Mouse (Mus musculus): Measurements from ENCODE around the gene Ube2g1.
"Not testable (repeated sequence)": the region's sequence is repeated elsewhere in the genome, so short reads cannot be mapped to it uniquely, and the experiment has no call there.

The Ube2g1 gene

DNA sequence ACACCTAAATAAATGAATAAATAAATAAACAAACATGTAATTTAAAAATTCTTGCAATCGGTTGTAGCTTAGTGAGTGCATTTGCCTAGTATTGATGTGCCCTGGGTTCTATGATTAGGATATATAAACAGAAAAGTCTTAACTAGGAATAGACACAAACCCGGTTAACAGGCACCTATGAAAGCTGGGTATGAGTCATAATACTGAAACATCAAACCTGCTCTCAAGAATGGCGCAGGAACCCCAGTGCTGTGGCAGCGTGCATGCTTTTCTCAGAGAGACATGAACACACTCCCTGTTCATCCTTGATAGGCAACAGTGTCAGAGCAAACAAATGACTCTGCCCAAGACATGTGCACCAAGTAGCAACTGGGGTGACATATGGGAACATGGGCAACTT lies 9.3 kb upstream of the Ube2g1 start:
- DNase-seq (ENCODE audit: low read depth, low spot score), result no peak

DNA sequence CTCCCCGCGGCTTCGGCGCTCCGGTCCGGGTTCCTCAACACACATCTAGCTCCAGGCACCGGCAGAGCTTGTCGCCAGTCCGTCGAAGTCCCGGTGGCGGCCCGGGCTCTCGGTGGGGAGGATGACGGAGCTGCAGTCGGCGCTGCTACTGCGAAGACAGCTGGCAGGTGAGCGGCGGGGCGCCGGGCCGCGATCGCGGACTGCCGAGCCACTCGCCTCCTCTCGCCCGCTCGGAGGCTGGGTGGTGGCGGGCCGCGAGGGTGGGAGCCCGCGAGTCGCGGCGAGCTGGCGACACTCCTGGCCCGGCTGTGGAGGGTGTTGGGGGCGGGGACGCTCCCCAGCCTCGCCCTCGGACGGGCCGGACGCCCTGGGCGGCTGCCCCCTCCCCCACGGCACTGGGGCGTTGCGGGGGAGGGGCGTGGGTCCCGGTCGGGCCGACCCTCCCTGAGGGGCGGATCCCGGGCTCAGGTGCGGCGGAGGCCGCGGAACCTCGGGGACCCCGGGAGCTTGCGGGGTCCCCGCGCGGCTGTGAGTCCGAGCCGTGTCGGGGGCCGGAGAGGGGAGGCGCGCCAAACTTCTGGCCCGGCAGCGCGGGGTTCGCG lies 487 bp downstream of the Ube2g1 start:
- peak; percentile 71 for DNase-seq (ENCODE audit: low read depth, low spot score)

DNA sequence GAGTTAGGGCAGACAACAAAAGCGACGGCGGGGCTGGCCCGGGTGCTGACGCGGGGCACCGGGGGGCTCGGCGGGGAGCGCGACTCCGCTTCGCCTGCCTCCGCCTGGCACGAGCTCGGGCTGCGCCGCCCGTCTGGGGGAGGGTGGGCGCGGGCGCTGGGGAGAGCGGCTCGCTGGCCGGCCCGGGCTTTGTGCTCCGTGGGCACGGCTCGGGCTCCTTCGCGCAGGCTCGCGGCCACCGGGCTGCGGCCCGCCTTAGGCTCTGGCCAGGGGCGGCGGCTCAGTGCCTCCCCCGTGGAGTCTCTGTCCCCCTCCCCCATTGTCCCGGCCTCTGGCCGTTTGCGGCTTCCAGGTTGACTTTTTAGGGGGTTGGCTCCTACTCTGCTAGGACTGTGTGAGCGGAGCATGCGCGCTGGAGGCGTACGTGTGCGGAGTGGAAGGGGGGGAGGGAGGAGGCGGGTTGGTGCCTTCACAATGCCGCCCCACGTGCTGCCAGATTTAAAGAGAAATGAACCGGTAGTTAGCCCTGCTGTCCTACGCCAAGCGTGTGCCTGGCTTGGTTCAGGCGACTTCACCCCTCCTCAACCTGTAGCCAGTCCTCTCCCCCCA lies 1.1 kb downstream of the Ube2g1 start:
- peak; percentile 96 for DNase-seq (ENCODE audit: low read depth, low spot score)

- no peak for DNase-seq (ENCODE audit: low read depth, low spot score)
Observed at GRCm38 (mm10) chr11:72609242-72609641, 2.2 kb downstream of the Ube2g1 start.

- not testable (repeated sequence) for DNase-seq (ENCODE audit: low read depth, low spot score)
Observed at GRCm38 (mm10) chr11:72614336-72614735, 7.3 kb downstream of the Ube2g1 start.

- DNase-seq (ENCODE audit: low read depth, low spot score), result no peak
Observed at GRCm38 (mm10) chr11:72615931-72616330, 8.8 kb downstream of the Ube2g1 start.

DNA sequence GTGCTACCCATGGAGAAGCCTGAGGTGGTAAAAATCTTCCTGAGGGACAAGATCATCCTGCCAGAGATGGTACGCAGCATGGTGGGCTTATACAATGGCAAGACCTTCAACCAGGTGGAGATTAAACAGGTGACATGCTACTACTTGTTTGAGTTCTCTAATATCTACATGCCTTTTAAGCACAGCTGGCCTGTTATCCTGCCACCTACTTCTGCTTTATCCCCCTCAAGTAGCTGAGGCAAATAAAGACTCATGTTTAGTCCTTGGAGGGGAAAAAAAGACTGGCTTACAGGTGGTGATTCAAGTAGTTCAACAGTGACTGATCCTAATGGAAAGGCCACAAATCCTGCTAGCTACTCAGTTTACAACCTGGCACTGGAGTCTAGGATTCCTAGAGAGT lies 11.4 kb downstream of the Ube2g1 start:
- DNase-seq (ENCODE audit: low read depth, low spot score), result no peak

DNA sequence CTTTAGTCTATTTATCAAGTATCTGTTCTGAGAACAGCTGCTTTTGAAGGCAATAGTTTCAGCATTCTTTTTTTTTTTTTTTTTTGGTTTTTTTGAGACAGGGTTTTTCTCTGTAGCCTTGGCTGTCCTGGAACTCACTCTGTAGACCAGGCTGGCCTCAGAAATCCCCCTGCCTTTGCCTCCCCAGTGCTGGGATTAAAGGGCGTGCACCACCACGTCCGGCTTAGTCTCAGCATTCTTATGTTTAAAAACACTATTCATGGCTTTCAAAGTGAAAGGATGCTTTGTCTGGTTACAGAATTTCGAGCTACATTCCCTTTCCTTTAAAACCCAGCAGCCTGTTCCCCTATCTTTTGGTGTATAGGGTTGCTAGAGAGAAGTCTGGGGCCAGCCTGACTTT lies 35.6 kb downstream of the Ube2g1 start:
- no peak for DNase-seq (ENCODE audit: low read depth, low spot score)

- DNase-seq (ENCODE audit: low read depth, low spot score), result no peak
Observed at GRCm38 (mm10) chr11:72645386-72645785, 38.3 kb downstream of the Ube2g1 start.

GRCm38 (mm10) chr11:72650347-72650746 lies 43.3 kb downstream of the Ube2g1 start:
- DNase-seq (ENCODE audit: low read depth, low spot score), result no peak

GRCm38 (mm10) chr11:72659918-72660317 lies 52.8 kb downstream of the Ube2g1 start:
- no peak for DNase-seq (ENCODE audit: low read depth, low spot score)

DNA sequence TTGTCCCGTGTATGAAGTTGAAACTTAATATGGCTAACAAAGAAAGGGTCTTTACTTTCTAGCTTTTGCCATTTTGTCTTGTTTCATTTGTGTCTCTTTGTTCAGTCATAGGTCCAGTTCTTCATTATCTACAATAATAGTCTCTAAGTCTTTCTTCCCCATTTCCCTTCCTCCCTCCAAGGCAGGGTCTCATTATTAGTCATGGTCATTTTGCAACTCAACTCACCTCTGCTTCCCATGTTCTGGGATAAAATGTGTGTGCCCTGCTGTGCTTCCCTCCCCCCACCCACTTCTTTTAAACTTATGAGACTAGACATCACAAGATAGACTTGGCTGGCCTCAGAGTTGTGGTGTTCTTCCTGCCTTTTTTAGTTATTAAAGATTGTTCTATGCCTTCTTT lies 53.3 kb downstream of the Ube2g1 start:
- DNase-seq (ENCODE audit: low read depth, low spot score), result no peak

DNA sequence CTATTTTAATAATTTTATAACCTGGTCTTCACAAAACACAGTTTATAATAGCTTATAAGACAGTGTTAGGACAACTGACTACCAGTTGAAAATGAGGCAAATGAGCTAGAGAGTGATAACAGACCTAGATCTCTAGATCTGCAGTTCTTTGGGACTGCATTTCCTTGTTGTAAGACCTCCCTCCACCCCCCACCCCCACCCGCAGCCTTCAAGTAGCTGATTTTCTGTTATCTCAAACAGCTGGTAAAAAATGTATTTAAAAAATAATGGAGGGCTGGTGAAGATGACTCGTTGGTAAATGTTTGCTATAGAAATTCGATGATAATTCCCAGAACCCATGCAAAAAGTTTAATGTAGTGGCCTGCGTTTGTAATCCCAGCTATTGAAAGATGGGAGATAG lies 57.6 kb downstream of the Ube2g1 start:
- DNase-seq (ENCODE audit: low read depth, low spot score), result no peak

GRCm38 (mm10) chr11:72670634-72671033 lies 63.6 kb downstream of the Ube2g1 start:
- DNase-seq (ENCODE audit: low read depth, low spot score), result no peak

DNA sequence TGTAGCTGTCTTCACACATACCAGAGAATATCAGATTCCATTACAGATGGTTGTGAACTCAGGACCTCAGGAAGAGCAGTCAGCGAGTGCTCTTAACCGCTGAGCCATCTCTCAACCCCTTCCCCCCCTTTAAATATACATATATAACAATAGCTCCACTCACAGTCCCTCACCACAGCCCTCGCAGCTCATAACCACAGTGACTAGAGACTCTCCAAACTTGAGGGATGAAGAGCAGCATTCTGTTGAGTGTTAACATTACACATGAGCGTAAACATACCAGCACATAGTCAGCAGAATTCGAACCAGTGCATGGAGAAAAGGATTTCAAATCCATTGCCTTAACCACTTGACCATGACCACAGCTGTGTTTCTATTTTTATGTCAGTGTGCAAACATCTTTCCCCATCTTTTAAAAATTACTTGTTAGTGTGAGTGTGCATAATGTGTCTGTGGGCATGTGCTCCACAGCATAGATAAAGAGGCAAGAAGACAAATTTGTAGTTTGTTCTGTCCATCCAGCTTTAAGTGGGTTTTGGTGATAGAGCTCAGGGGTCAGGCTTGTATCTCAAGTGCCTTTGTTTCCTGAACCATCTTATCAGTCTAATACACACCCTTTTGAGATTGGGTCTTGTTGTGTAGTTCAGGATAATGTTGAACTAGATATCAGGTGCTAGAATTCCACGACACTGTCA lies 64.4 kb downstream of the Ube2g1 start:
- no peak for DNase-seq (ENCODE audit: low read depth, low spot score)

- DNase-seq (ENCODE audit: low read depth, low spot score), result no peak
Observed at GRCm38 (mm10) chr11:72672438-72672837, 65.4 kb downstream of the Ube2g1 start.

DNA sequence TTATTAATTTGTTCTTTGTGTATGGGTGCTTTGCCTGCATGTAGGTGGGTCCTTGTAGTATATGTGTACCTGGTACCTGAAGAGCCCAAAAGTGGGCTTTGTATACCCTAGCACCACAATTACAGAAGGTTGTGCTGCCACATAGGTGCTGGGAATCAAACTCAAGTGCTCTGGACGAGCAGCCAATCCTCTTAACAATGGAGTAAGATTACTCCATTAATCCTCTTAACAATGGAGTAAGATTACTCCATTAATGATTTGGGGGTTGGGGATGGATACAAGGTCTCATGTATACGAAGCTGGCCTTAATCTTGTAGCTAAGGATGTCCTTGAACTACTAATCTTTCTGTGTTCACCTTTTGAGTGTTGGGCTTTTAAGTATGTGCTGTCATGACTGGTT lies 68.2 kb downstream of the Ube2g1 start:
- DNase-seq (ENCODE audit: low read depth, low spot score), result no peak

DNA sequence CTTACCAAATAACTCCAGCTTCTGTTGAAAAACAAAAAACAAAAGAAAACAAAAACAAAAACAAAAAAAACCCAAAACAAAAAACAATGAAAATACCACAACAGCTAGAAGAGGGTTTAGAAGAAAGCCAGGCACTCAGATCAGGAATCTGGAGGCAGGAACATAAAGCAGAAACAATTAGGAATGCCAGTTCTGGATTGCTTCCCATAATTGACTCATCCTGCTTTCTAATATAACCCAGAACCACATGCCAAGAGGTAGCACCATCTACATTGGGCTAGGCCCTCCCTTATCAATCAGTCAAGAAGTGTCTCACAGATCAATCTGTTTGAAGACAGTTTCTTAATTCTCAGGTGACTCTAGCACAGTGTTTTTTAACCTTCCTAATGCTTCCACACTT lies 73.6 kb downstream of the Ube2g1 start:
- DNase-seq (ENCODE audit: low read depth, low spot score), result no peak

DNA sequence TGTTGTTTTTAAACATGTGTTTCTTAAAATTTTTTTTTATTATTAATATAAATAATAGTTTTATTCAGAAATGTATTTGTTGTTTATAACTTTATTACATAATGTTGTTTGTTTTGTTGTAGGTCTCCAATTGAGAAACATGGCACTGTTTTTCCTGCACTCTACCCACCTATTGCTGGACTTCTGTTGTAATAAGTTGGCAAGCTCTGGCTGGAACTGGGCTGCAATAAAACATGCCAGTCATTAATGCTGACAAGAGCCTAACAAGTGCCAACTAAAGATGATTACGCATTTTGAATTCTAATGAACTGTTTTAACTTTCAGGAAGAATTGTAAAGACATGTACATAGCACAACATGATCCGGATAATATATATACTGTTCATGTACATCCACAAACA lies 76.3 kb downstream of the Ube2g1 start:
- DNase-seq (ENCODE audit: low read depth, low spot score), result no peak

GRCm38 (mm10) chr11:72686697-72687096 lies 79.6 kb downstream of the Ube2g1 start:
- no peak for DNase-seq (ENCODE audit: low read depth, low spot score)

DNA sequence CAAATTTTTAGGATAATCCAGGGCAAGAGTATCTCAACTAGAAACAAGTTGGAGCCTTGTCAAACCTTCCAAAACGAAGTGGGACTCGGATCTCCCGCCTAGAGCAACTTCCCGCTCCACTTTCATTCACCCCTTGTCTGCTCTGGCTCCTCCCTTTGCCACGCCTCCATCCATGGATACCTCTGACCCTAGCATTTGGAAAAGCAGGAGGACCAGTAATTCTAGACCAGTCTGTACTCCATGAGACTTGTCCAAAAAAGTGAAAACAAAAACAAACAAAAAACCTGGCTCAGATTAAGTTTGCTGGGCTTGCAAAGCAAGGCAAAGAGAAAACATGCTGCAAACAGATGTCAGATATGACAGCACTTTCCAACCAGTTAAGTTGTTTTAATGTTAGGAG lies 81.2 kb downstream of the Ube2g1 start:
- no peak for DNase-seq (ENCODE audit: low read depth, low spot score)

DNA sequence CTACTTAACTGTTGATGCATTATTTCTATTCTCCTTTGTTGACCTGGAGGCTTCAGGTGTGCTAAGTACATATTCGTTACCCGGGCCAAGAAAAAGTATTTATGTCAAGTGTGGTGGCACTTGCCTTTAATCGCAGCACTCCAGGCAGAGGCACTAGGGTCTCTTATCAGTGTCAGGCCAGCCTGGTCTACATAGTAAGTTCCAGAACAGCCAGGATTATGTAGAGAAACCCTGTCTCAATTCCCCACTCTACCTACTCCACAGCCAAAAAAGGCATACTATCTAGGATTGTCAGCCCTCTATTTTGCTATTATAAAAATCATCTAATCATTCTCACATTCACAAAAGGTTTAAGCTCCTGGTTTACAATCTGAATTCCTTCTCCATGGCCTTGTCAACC lies 82.0 kb downstream of the Ube2g1 start:
- DNase-seq (ENCODE audit: low read depth, low spot score), result no peak
